Mouse (Mus musculus) embryonic fibroblast, embryonic 13.5 days (primary cell): ENCODE results near the gene Ebpl.

ENCODE experiments used
- CTCF ChIP-seq: IDR thresholded peaks from 2 replicates; pipeline ENCODE4 v1.5.1; 2011; ENCODE audit warnings: mild to moderate bottlenecking, control low read depth, low read length, moderate library complexity, borderline replicate concordance; ENCODE audit not compliant: insufficient read depth
- POLR2A ChIP-seq: IDR thresholded peaks from 2 replicates; pipeline ENCODE4 v1.6.1; 2011; ENCODE audit warnings: low read depth, mild to moderate bottlenecking, control low read depth, low read length, moderate library complexity

DNA sequence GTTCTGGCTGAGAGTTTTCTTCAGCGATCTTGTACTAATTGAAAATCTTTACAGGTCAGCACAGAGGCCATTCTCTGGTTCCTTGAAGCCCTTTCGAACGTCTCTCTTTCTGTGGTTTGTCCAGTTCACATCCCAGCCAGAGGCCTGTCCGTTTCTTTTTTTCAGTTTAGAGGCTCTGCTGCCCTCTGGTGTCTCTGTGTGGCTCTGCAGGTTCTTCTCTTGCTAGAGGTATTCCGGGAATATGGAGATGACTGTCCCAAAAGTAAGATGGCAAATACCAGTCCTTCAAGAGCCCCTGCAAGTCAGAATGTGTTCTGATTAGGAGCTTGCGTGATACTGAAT is 65.5 kb downstream of the Ebpl start:
- TF ChIP-seq POLR2A: no peak
- no peak for TF ChIP-seq CTCF
